10 mouse cellular contexts compared by ENCODE assay signal in genomic region chr5:51868223-51868713, GRCm38 (mm10).
DNase-seq lines count a peak whose midpoint lies in the region; ATAC-seq and TF ChIP-seq lines count a peak whose summit lies in the region.
"Had no signal": no experiment of that assay in that cellular context is flagged by ENCODE, and none has a peak within 500 bp of the region (broad histone marks: within the 10 kb centered on the region; RNA-seq: fewer than 3 reads in every experiment).

No protein-coding gene starts in this region.

- H3K4me3 ChIP-seq in heart, embryonic 12.5 days, result no peak overlapping the region
- no peak overlapping the region for H3K4me3 ChIP-seq in midbrain, embryonic 16.5 days (ENCODE audit: low read depth, low read length)
- H3K4me3 ChIP-seq in midbrain, embryonic 14.5 days (replicated peaks; ENCODE audit: low read depth, low read length), result no peak overlapping the region
- no peak overlapping the region for H3K4me3 ChIP-seq in liver, postnatal 0 days (ENCODE audit: low read depth, low read length)
- H3K4me3 ChIP-seq: forebrain, embryonic 12.5 days; midbrain, embryonic 12.5 days had no signal

- ATAC-seq in heart, embryonic 12.5 days (ENCODE audit: insufficient number of reproducible peaks, low FRiP score), result no peak
- no peak for ATAC-seq in midbrain, embryonic 16.5 days
- no peak for ATAC-seq in midbrain, embryonic 14.5 days (ENCODE audit: low FRiP score, low TSS enrichment)
- ATAC-seq in liver, postnatal 0 days, result peak; percentile 98

- TF ChIP-seq CTCF in liver, postnatal 0 days (IDR thresholded peaks at IDR 0.05; ENCODE audit: low read depth), result no peak

- no peak overlapping the region for H3K27ac ChIP-seq in heart, embryonic 12.5 days (ENCODE audit: poor library complexity, severe bottlenecking)
- H3K27ac ChIP-seq in midbrain, embryonic 16.5 days (ENCODE audit: low read length), result no peak overlapping the region
- H3K27ac ChIP-seq in midbrain, embryonic 14.5 days (replicated peaks; ENCODE audit: low read depth, low read length), result no peak overlapping the region
- peak overlapping the region; percentile 71 for H3K27ac ChIP-seq in liver, postnatal 0 days (ENCODE audit: low read depth)
- H3K27ac ChIP-seq: forebrain, embryonic 12.5 days; midbrain, embryonic 12.5 days had no signal

- WGBS in heart, embryonic 12.5 days, result 71% methylated on average over 18 of the region's 18 CpGs
- WGBS in midbrain, embryonic 16.5 days, result 82% methylated on average over 18 of the region's 18 CpGs
- 90% methylated on average over 18 of the region's 18 CpGs for WGBS in midbrain, embryonic 14.5 days
- WGBS in liver, postnatal 0 days (ENCODE audit: insufficient replicate concordance), result 62% methylated on average over 18 of the region's 18 CpGs

- no peaks in the 10 kb centered on the region for H3K27me3 ChIP-seq in heart, embryonic 12.5 days (replicated peaks)
- no peaks in the 10 kb centered on the region for H3K27me3 ChIP-seq in midbrain, embryonic 16.5 days (ENCODE audit: control insufficient read depth, insufficient read depth, low read depth, low read length)
- H3K27me3 ChIP-seq in midbrain, embryonic 14.5 days (ENCODE audit: control insufficient read depth, insufficient read depth, low read length), result no peaks in the 10 kb centered on the region
- H3K27me3 ChIP-seq in liver, postnatal 0 days (ENCODE audit: insufficient read depth, low read length), result no peaks in the 10 kb centered on the region
- H3K27me3 ChIP-seq: forebrain, embryonic 12.5 days; midbrain, embryonic 12.5 days had no signal

- H3K4me2 ChIP-seq in heart, embryonic 12.5 days, result no peak overlapping the region
- 0 out of 2 replicates have a peak overlapping the region, but pooled peaks have one; percentile 12 for H3K4me2 ChIP-seq in midbrain, embryonic 16.5 days (ENCODE audit: low read length)
- no peak overlapping the region for H3K4me2 ChIP-seq in midbrain, embryonic 14.5 days (ENCODE audit: low read length)
- H3K4me2 ChIP-seq in liver, postnatal 0 days (ENCODE audit: low read depth, low read length), result no peak overlapping the region
- H3K4me2 ChIP-seq: forebrain, embryonic 12.5 days; midbrain, embryonic 12.5 days had no signal

- peak; percentile 87 for DNase-seq in heart, adult 11 months
- DNase-seq in midbrain, embryonic 14.5 days, result no peak
- peak; percentile 69 for DNase-seq in liver, postnatal 0 days
- peak; percentile 5 for DNase-seq in testis, postnatal 14 days (ENCODE audit: low spot score)
- no peak for DNase-seq in layer of hippocampus, adult 8-10 months (ENCODE audit: low spot score in 2 of 2)
- no peak for DNase-seq in spleen, adult 18-20 months

- peak; percentile 43; the same call in 1 of the 2 replicates for TF ChIP-seq EP300 in liver, postnatal 0 days (IDR thresholded peaks at IDR 0.05; ENCODE audit: low read depth)

- peaks cover 10% of the 10 kb centered on the region for H3K4me1 ChIP-seq in heart, embryonic 12.5 days (replicated peaks)
- H3K4me1 ChIP-seq in midbrain, embryonic 16.5 days (ENCODE audit: control insufficient read depth, insufficient read depth, low read length), result no peaks in the 10 kb centered on the region
- H3K4me1 ChIP-seq in midbrain, embryonic 14.5 days (ENCODE audit: control insufficient read depth, insufficient read depth, low read length), result no peaks in the 10 kb centered on the region
- H3K4me1 ChIP-seq in liver, postnatal 0 days (ENCODE audit: insufficient read depth), result peaks cover 7% of the 10 kb centered on the region; the same call in 1 of the 2 replicates
- H3K4me1 ChIP-seq: forebrain, embryonic 12.5 days; midbrain, embryonic 12.5 days had no signal

- no peaks in the 10 kb centered on the region for H3K9me3 ChIP-seq in heart, embryonic 12.5 days (replicated peaks)
- no peaks in the 10 kb centered on the region for H3K9me3 ChIP-seq in midbrain, embryonic 16.5 days (replicated peaks; ENCODE audit: control insufficient read depth, low read length, poor library complexity, severe bottlenecking)
- no peaks in the 10 kb centered on the region for H3K9me3 ChIP-seq in midbrain, embryonic 14.5 days (ENCODE audit: control insufficient read depth, low read length)
- H3K9me3 ChIP-seq in liver, postnatal 0 days (ENCODE audit: low read length), result no peaks in the 10 kb centered on the region
- H3K9me3 ChIP-seq: forebrain, embryonic 12.5 days; midbrain, embryonic 12.5 days had no signal

- no peak overlapping the region for H3K9ac ChIP-seq in heart, embryonic 12.5 days
- no peak overlapping the region for H3K9ac ChIP-seq in midbrain, embryonic 16.5 days (ENCODE audit: low read depth, low read length)
- H3K9ac ChIP-seq in midbrain, embryonic 14.5 days (replicated peaks; ENCODE audit: low read length), result no peak overlapping the region
- H3K9ac ChIP-seq in liver, postnatal 0 days (replicated peaks), result no peak overlapping the region
- H3K9ac ChIP-seq: forebrain, embryonic 12.5 days; midbrain, embryonic 12.5 days had no signal

- H3K36me3 ChIP-seq in heart, embryonic 12.5 days, result no peaks in the 10 kb centered on the region
- H3K36me3 ChIP-seq in midbrain, embryonic 16.5 days (ENCODE audit: control insufficient read depth, insufficient read depth, low read length), result no peaks in the 10 kb centered on the region
- no peaks in the 10 kb centered on the region for H3K36me3 ChIP-seq in midbrain, embryonic 14.5 days (ENCODE audit: control insufficient read depth, insufficient read depth, low read length)
- H3K36me3 ChIP-seq in liver, postnatal 0 days (replicated peaks; ENCODE audit: insufficient read depth, low read length), result no peaks in the 10 kb centered on the region
- H3K36me3 ChIP-seq: forebrain, embryonic 12.5 days; midbrain, embryonic 12.5 days had no signal

Comparison
In these comparisons a context has a peak if more than half of its experiments do, and no peak if none do; other contexts are left out.
1. DNase-seq: peak in heart, adult 11 months (single experiment), liver, postnatal 0 days (single experiment) and testis, postnatal 14 days (single experiment); none in midbrain, embryonic 14.5 days (single experiment), layer of hippocampus, adult 8-10 months (0 of 2) and spleen, adult 18-20 months (0 of 2).